Comparison of ENCODE assay signal across 8 mouse cellular contexts in genomic region chr10:80399973-80400703, GRCm38 (mm10). TPM values are rescaled to one million over a fixed set of nuclear protein-coding genes. Genes with fewer than 3 reads are reported as not detected.
A peak's percentile ranks its signal among the peaks of the same experiment; 100 is the strongest.
DNase-seq lines count a peak whose midpoint lies in the region; ATAC-seq and TF ChIP-seq lines count a peak whose summit lies in the region.

No protein-coding gene starts in this region.

- peak overlapping the region; percentile 90 for H3K9ac ChIP-seq in liver, embryonic 11.5 days (ENCODE audit: low read depth, low read length)

- H3K27ac ChIP-seq in testis, adult 2 months (ENCODE audit: control insufficient read depth, insufficient read depth, low read depth, low read length): peak overlapping the region; percentile 89
- H3K27ac ChIP-seq in liver, embryonic 11.5 days (ENCODE audit: low read depth, low read length): peak overlapping the region; percentile 93

- no peaks in the 10 kb centered on the region for H3K9me3 ChIP-seq in liver, embryonic 11.5 days (ENCODE audit: control insufficient read depth, low read length)

- 14% methylated on average over 17 of the region's 17 CpGs for WGBS in liver, embryonic 11.5 days

- peaks cover 15% of the 10 kb centered on the region for H3K4me1 ChIP-seq in testis, adult 2 months (ENCODE audit: control insufficient read depth, insufficient read depth, low read length)
- H3K4me1 ChIP-seq in liver, embryonic 11.5 days (replicated peaks; ENCODE audit: control insufficient read depth, insufficient read depth, low read length): peaks cover 34% of the 10 kb centered on the region

- no peak for ATAC-seq in liver, embryonic 11.5 days (replicated peaks; ENCODE audit: low FRiP score)
- ATAC-seq in megakaryocyte-erythroid progenitor cell, adult 5-6 weeks (replicated peaks; ENCODE audit: low FRiP score, low TSS enrichment, poor library complexity, severe bottlenecking): no peak; the same call in 1 of the 2 replicates

- H3K27me3 ChIP-seq in testis, adult 2 months (ENCODE audit: control insufficient read depth, insufficient read depth, low read length): no peaks in the 10 kb centered on the region
- no peaks in the 10 kb centered on the region for H3K27me3 ChIP-seq in liver, embryonic 11.5 days (replicated peaks; ENCODE audit: control insufficient read depth, insufficient read depth, low read length)

- H3K4me2 ChIP-seq in liver, embryonic 11.5 days: peak overlapping the region; percentile 97

- no peak for TF ChIP-seq CTCF in testis, adult 2 months (IDR thresholded peaks at IDR 0.05; ENCODE audit: control insufficient read depth, insufficient read depth, insufficient replicate concordance, low read depth, low read length)

- H3K4me3 ChIP-seq in testis, adult 2 months (ENCODE audit: control insufficient read depth, low read depth, low read length): peak overlapping the region; percentile 93
- peak overlapping the region; percentile 77 for H3K4me3 ChIP-seq in liver, embryonic 11.5 days (ENCODE audit: low read depth, low read length)

- H3K36me3 ChIP-seq in testis, adult 2 months (ENCODE audit: control insufficient read depth, insufficient read depth, low read length): no peaks in the 10 kb centered on the region; the same call in none of the 2 replicates
- peaks cover 29% of the 10 kb centered on the region for H3K36me3 ChIP-seq in liver, embryonic 11.5 days (ENCODE audit: control insufficient read depth, insufficient read depth, low read length)

- DNase-seq in cerebellum, adult 9-11 months: peak; percentile 70
- DNase-seq in cerebellum, postnatal 4 days (ENCODE audit: low spot score in 2 of 2): no peak
- DNase-seq in testis, postnatal 14 days (ENCODE audit: low spot score): no peak
- DNase-seq in liver, embryonic 11.5 days (ENCODE audit: low spot score): no peak
- no peak for DNase-seq in right cerebral cortex, postnatal 4 days
- no peak for DNase-seq in spleen, postnatal 14 days (ENCODE audit: low spot score in 2 of 2)

- TF ChIP-seq POLR2A in testis, adult 2 months (IDR thresholded peaks at IDR 0.05; ENCODE audit: control insufficient read depth, low read depth, low read length): no peak

RNA-seq across cellular contexts. Expression of gene Mbd3, which starts 0.8 kb away (rescaled TPM):
- 135 and 153 TPM in 2 replicates for polyA plus RNA-seq in testis, adult 2 months (2012; rRNA removed)
- polyA plus RNA-seq in liver, embryonic 11.5 days (2014; fragmentation: Nextera tagmentation; extraction: Ambion mirVana): 174 and 175 TPM in 2 replicates
- total RNA-seq in megakaryocyte-erythroid progenitor cell, adult 5-6 weeks (2014; fragmentation: Nextera tagmentation): 105 and 113 TPM in 2 replicates
- total RNA-seq in megakaryocyte-erythroid progenitor cell, adult 5-6 weeks (2017): 80.0 and 93.8 TPM in 2 replicates

RNA-seq across cellular contexts. Expression of gene Uqcr11, which starts 6.5 kb away (rescaled TPM):
- polyA plus RNA-seq in testis, adult 2 months (2012; rRNA removed): 446 and 549 TPM in 2 replicates
- 835 and 866 TPM in 2 replicates for polyA plus RNA-seq in liver, embryonic 11.5 days (2014; fragmentation: Nextera tagmentation; extraction: Ambion mirVana)
- total RNA-seq in megakaryocyte-erythroid progenitor cell, adult 5-6 weeks (2014; fragmentation: Nextera tagmentation): 485 and 702 TPM in 2 replicates
- total RNA-seq in megakaryocyte-erythroid progenitor cell, adult 5-6 weeks (2017): 241 and 254 TPM in 2 replicates

RNA-seq across cellular contexts. Expression of gene Mex3d, which starts 12.7 kb away (rescaled TPM):
- polyA plus RNA-seq in testis, adult 2 months (2012; rRNA removed): 596 and 686 TPM in 2 replicates
- 2.5 and 3.7 TPM in 2 replicates for polyA plus RNA-seq in liver, embryonic 11.5 days (2014; fragmentation: Nextera tagmentation; extraction: Ambion mirVana)
- total RNA-seq in megakaryocyte-erythroid progenitor cell, adult 5-6 weeks (2014; fragmentation: Nextera tagmentation): 8.0 and 9.1 TPM in 2 replicates
- 13.0 and 14.7 TPM in 2 replicates for total RNA-seq in megakaryocyte-erythroid progenitor cell, adult 5-6 weeks (2017)

RNA-seq across cellular contexts. Expression of gene Tcf3, which starts 33.3 kb away (rescaled TPM):
- 13.4 and 14.9 TPM in 2 replicates for polyA plus RNA-seq in testis, adult 2 months (2012; rRNA removed)
- polyA plus RNA-seq in liver, embryonic 11.5 days (2014; fragmentation: Nextera tagmentation; extraction: Ambion mirVana): 148 and 149 TPM in 2 replicates
- total RNA-seq in megakaryocyte-erythroid progenitor cell, adult 5-6 weeks (2014; fragmentation: Nextera tagmentation): 154 and 175 TPM in 2 replicates
- 57.9 and 99.8 TPM in 2 replicates for total RNA-seq in megakaryocyte-erythroid progenitor cell, adult 5-6 weeks (2017)

RNA-seq across cellular contexts. Expression of gene Plk5, which starts 43.9 kb away (rescaled TPM):
- 1.3 and 1.7 TPM in 2 replicates for polyA plus RNA-seq in testis, adult 2 months (2012; rRNA removed)
- polyA plus RNA-seq in liver, embryonic 11.5 days (2014; fragmentation: Nextera tagmentation; extraction: Ambion mirVana): 0.25 TPM in 2 replicates
- 0.79 TPM in 1 of 2 replicates, not detected in the other for total RNA-seq in megakaryocyte-erythroid progenitor cell, adult 5-6 weeks (2014; fragmentation: Nextera tagmentation)
- not detected in 2 replicates for total RNA-seq in megakaryocyte-erythroid progenitor cell, adult 5-6 weeks (2017)

Comparison
In these comparisons a context has a peak if more than half of its experiments do, and no peak if none do; other contexts are left out.
1. RNA of gene Mex3d, which starts 12.7 kb away (polyA plus RNA-seq): 596 to 686 TPM in testis, adult 2 months; 2.5 to 3.7 TPM in liver, embryonic 11.5 days; every median in the first group is over 100 times any median in the second.